Mouse (Mus musculus) kidney, adult 9 months (tissue): ENCODE measurements around the gene Enho.

Source experiments
- DNase-seq: peaks from one replicate; pipeline ENCODE4 v3.0.0; 2022

The Enho gene

DNA sequence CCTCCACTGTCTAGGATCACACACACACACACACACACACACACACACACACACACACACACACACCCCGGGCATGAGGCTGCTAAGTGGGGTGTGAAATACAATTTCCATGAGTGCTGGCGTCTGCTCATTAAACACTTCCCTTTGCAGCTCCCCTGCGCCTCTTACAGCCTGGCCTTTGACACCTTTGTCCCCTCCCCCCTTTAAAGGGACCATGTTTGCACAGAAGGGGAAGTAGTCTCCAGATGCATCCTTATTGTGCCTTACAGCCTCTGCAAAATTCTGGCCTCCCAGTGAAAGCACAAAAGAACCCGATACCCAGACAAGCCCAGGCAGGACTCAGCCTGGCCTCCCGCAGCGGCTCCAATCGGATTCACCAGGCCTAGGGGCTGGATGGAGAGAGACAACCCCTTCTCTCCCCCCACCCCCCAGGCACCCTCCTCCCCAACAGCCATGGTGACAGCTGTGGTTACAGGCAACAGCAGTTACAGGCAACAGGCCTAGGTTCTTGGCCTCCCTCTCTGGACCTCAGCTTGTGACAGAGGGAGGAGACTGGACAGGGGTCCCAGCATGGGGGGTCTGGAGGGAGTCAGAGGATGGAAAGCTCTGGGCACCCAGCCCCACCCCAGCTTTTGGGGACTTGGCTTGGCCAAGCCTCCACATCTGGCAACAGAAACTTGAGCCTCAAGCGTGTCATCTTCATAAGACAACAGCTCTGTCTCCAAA lies 11.8 kb downstream of the Enho start:
- peak; percentile 42 for DNase-seq

DNA sequence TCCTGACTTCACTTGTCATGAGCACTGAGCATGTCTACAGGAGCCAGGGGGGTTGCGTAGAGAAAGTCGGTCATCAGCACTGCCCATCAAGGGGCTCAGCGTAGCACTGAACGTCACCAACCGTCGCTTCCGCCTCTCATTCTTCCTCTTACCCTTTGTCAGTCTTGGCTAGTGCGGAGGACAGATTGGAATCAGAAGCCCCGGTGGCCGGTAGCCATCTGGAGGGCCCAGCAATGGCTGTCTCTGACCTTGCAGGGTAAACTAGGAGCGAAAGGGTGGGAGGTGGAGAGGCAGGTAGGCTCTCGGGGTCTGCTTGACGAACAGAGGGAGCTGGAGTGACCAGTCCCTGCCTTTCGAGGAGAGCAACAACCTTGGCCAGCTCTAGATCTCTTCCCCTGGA lies 18.1 kb downstream of the Enho start:
- no peak for DNase-seq

- DNase-seq = no peak
These were observed 21.0 kb downstream of the Enho start for GRCm38 (mm10) chr4:41618916-41619746.

- no peak for DNase-seq
These were observed 24.2 kb downstream of the Enho start for GRCm38 (mm10) chr4:41615661-41616599.

DNA sequence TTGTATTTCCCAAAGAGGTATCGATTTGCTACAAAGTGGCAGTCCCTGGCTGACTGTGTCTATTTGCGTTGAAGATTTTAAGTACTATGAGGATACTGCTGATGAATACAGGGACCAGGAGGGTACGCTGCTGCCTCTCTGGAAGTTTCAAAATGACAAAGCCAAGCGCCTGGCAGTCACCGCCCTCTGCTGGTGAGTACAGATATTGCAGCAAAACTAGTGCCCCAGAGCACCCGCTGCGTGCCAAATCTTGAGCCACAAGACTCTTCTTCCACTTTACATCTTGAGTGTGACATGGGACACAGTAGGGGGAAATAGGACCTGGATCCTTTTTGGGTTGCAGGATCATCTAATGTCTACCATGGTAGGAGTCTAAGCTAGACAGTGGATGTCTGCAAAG lies 26.0 kb downstream of the Enho start:
- peak; percentile 79 for DNase-seq

GRCm38 (mm10) chr4:41612166-41612565 lies 28.0 kb downstream of the Enho start:
- DNase-seq = no peak

- no peak for DNase-seq
These were observed 29.5 kb downstream of the Enho start for GRCm38 (mm10) chr4:41610594-41610980.

DNA sequence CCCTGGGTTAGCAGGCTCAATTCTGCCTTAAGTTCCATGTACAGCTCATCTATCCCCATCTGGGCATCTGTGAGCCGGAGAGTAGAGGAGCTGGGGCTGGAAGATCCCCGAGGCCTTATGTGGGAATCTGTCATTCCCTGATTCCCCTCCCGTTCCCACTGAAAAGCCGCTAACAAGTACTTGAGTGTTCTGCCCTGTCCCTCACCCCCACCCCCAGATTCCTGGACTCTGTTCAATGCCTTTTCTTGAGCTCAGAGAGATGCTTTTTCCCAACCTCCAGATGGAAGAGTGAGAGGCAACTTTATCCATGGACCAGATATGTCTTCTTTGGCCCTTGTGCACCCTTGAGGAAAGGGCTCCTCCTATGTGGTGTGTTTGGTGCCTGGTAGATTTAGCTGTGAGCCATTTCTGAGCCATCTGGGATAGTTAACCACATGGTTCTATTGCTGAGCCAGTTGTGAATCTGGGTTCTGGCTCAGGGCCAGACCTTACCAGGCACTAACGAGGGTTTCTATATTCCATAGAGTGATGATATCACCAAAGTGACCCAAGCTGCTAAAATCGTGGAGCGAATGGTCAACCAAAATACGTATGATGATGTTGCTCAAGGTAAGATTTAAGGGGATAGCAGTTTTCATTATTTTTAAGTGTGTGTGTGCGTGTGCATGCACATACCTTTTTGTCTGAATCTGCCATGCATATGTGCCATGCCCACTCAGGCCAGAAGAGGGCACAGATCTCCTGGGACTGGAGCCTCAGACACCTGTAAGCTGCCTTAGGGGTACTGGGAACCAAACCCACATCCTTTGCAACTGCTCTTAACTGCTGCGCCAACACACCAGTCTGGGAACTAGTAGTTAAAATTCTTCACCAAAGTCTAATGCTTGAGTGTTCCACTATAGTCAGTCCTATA lies 30.2 kb downstream of the Enho start:
- no peak for DNase-seq

DNA sequence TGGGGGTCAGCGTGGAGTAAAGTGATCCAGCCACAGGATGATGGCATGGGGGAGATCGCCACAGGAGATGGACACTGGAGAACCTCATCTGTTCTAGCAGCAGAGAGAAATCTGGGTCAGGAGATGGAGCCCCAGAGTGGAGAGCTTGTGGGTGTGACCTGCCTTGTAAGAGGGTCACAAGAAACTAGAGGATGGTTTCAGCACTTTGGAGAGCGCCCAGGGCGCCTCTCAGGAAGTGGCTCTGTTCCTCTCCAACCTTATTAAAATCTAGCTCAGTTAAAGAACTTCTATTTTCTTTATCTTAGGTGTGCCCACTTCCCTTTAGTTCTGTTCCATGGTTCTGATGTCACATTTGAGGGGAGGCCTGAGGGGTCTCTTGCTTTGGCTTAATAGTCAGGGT lies 33.3 kb downstream of the Enho start:
- peak; percentile 54 for DNase-seq

GRCm38 (mm10) chr4:41604476-41605396 lies 35.4 kb downstream of the Enho start:
- DNase-seq = no peak

DNA sequence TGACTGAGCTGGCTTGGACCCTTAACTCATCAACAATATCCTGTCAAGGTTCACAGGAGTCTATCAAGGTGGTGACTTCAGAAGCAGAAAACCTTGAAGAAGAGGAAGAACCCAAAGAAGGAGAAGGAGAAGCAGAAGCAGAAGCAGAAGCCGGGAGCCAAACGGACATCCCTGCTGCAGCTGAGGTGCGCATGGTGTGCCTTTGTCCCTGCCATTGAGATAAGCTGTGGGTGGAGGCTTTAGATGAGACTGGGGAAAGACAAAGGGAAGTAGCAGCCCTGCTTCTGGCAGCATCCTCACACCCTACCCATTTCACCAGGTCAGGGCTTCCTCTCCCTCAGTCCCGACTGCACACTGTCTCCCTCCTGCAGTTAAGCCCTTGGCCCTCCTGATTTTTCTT lies 37.3 kb downstream of the Enho start:
- no peak for DNase-seq
